Mouse (Mus musculus): Measurements from ENCODE around the gene Card11. TPM values are rescaled to one million over a fixed set of nuclear protein-coding genes. Genes with fewer than 3 reads are reported as not detected.

The Card11 gene
- polyA plus RNA-seq, 1 experiment from 2014 or later = 0.46 TPM

GRCm38 (mm10) chr5:140999178-140999672 lies 1.2 kb downstream of the Card11 start:
- no peak overlapping the region for H3K4me3 ChIP-seq (ENCODE audit: low read depth, low read length)
- no peaks in the 10 kb centered on the region for H3K36me3 ChIP-seq (replicated peaks; ENCODE audit: insufficient read depth, low read length)
- peaks cover 5% of the 10 kb centered on the region for H3K4me1 ChIP-seq (ENCODE audit: insufficient read depth)
- no peak overlapping the region for H3K27ac ChIP-seq (ENCODE audit: low read depth)
- WGBS (ENCODE audit: insufficient replicate concordance) = 67% methylated on average over 7 of the region's 7 CpGs
- no peaks in the 10 kb centered on the region for H3K9me3 ChIP-seq (ENCODE audit: low read length)
- no peak overlapping the region for H3K4me2 ChIP-seq (ENCODE audit: low read depth, low read length)
- no peak overlapping the region for H3K9ac ChIP-seq (replicated peaks)
- TF ChIP-seq CTCF (IDR thresholded peaks at IDR 0.05; ENCODE audit: low read depth) = no peak
- no peak for TF ChIP-seq EP300 (IDR thresholded peaks at IDR 0.05; ENCODE audit: low read depth)
- no peak for ATAC-seq
- no peak for DNase-seq
- H3K27me3 ChIP-seq (ENCODE audit: insufficient read depth, low read length) = no peaks in the 10 kb centered on the region

DNA sequence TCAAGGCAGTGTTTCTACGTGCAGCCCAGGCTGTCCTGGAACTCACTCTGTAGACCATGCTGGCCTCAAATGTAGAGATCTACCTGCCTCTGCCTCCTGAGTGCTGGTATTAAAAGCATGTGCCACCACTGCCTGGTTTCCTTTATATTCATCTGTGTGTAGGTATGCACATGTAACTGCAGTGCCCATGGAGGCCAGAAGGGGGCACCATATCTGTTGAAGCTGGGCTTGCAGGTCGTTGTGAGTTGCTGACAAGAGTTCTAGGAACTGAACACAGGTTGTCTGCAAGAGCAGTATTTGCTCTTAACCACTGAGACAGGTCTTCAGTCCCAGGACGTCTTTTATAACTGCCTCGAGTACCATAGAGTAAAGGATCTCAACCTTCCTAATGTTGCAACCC lies 2.6 kb downstream of the Card11 start:
- H3K9me3 ChIP-seq (ENCODE audit: low read length) = no peaks in the 10 kb centered on the region
- peaks cover 5% of the 10 kb centered on the region for H3K4me1 ChIP-seq (ENCODE audit: insufficient read depth)
- DNase-seq (no peak), ATAC-seq (no peak)
- no peak overlapping the region for H3K4me3 ChIP-seq (ENCODE audit: low read depth, low read length)
- H3K27me3 ChIP-seq (ENCODE audit: insufficient read depth, low read length) = no peaks in the 10 kb centered on the region
- TF ChIP-seq CTCF (IDR thresholded peaks at IDR 0.05; ENCODE audit: low read depth) = peak; percentile 48
- no peak for TF ChIP-seq EP300 (IDR thresholded peaks at IDR 0.05; ENCODE audit: low read depth)
- H3K4me2 ChIP-seq (ENCODE audit: low read depth, low read length) = no peak overlapping the region
- no peak overlapping the region for H3K27ac ChIP-seq (ENCODE audit: low read depth)
- WGBS (ENCODE audit: insufficient replicate concordance) = 73% methylated on average over 4 of the region's 4 CpGs
- no peaks in the 10 kb centered on the region for H3K36me3 ChIP-seq (replicated peaks; ENCODE audit: insufficient read depth, low read length)
- no peak overlapping the region for H3K9ac ChIP-seq (replicated peaks)

- no peak overlapping the region for H3K4me3 ChIP-seq (ENCODE audit: low read depth, low read length)
These were observed 8.0 kb downstream of the Card11 start for GRCm38 (mm10) chr5:140992093-140993070.

GRCm38 (mm10) chr5:140985311-140986050 lies 14.9 kb downstream of the Card11 start:
- no peaks in the 10 kb centered on the region for H3K4me1 ChIP-seq (ENCODE audit: insufficient read depth)
- no peak overlapping the region for H3K27ac ChIP-seq (ENCODE audit: low read depth)
- H3K36me3 ChIP-seq (replicated peaks; ENCODE audit: insufficient read depth, low read length) = no peaks in the 10 kb centered on the region
- TF ChIP-seq CTCF (IDR thresholded peaks at IDR 0.05; ENCODE audit: low read depth) = no peak
- no peak for TF ChIP-seq EP300 (IDR thresholded peaks at IDR 0.05; ENCODE audit: low read depth)
- no peaks in the 10 kb centered on the region for H3K27me3 ChIP-seq (ENCODE audit: insufficient read depth, low read length)
- 81% methylated on average over 9 of the region's 9 CpGs for WGBS (ENCODE audit: insufficient replicate concordance)
- H3K4me2 ChIP-seq (ENCODE audit: low read depth, low read length) = no peak overlapping the region
- DNase-seq (no peak), ATAC-seq (no peak)
- no peak overlapping the region for H3K9ac ChIP-seq (replicated peaks)
- H3K9me3 ChIP-seq (ENCODE audit: low read length) = no peaks in the 10 kb centered on the region
- H3K4me3 ChIP-seq (ENCODE audit: low read depth, low read length) = no peak overlapping the region

More at GRCm38 (mm10) chr5:140992093-140993070, 8.0 kb downstream of the Card11 start:
- Histone ChIP-seq H3K9me3 (ENCODE audit: low read length) (no peaks in the 10 kb centered on the region), H3K9ac (replicated peaks) (no peak overlapping the region), H3K36me3 (replicated peaks; ENCODE audit: insufficient read depth, low read length) (no peaks in the 10 kb centered on the region), H3K27me3 (ENCODE audit: insufficient read depth, low read length) (no peaks in the 10 kb centered on the region), H3K4me2 (ENCODE audit: low read depth, low read length) (no peak overlapping the region), H3K27ac (ENCODE audit: low read depth) (no peak overlapping the region), H3K4me1 (ENCODE audit: insufficient read depth) (no peaks in the 10 kb centered on the region)
- ATAC-seq (no peak), DNase-seq (no peak)
- 50% methylated on average over 11 of the region's 11 CpGs for WGBS (ENCODE audit: insufficient replicate concordance)
- TF ChIP-seq EP300 (IDR thresholded peaks at IDR 0.05; ENCODE audit: low read depth) = no peak
- TF ChIP-seq CTCF (IDR thresholded peaks at IDR 0.05; ENCODE audit: low read depth) = 0 out of 2 replicates have a peak, but pooled peaks have one; percentile 7

DNA sequence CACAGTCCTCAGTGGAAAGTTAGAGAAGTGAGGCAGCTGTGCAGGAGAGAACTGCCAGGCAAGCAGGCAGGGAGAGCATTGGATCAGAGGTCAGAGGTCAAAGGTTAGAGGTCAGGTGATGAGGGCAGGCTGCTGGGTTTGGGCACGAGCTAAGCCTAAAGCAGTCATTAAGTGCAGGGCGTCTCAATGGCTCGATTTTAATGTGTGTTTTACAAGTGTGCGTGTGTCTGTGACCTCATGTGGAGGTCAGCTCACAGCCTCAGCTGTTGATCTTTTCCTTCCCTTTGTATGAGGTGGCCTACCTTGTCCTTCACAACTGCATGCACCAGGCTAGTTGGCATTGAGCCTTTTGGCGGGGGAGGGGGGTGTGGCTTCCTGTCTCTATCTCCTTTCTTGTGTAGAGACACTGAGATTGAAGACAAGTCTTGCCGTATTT lies 19.0 kb downstream of the Card11 start:
- no peak for TF ChIP-seq CTCF (IDR thresholded peaks at IDR 0.05; ENCODE audit: low read depth)
- TF ChIP-seq EP300 (IDR thresholded peaks at IDR 0.05; ENCODE audit: low read depth) = no peak
- Histone ChIP-seq H3K36me3 (replicated peaks; ENCODE audit: insufficient read depth, low read length) (no peaks in the 10 kb centered on the region), H3K27ac (ENCODE audit: low read depth) (no peak overlapping the region), H3K27me3 (ENCODE audit: insufficient read depth, low read length) (no peaks in the 10 kb centered on the region), H3K4me2 (ENCODE audit: low read depth, low read length) (no peak overlapping the region), H3K4me1 (ENCODE audit: insufficient read depth) (no peaks in the 10 kb centered on the region), H3K4me3 (ENCODE audit: low read depth, low read length) (no peak overlapping the region), H3K9me3 (ENCODE audit: low read length) (no peaks in the 10 kb centered on the region), H3K9ac (replicated peaks) (no peak overlapping the region)
- 40% methylated on average over 6 of the region's 6 CpGs for WGBS (ENCODE audit: insufficient replicate concordance)
- DNase-seq = no peak
- ATAC-seq = no peak

GRCm38 (mm10) chr5:140980783-140981182 lies 19.6 kb downstream of the Card11 start:
- no peaks in the 10 kb centered on the region for H3K4me1 ChIP-seq (ENCODE audit: insufficient read depth)
- no peaks in the 10 kb centered on the region for H3K9me3 ChIP-seq (ENCODE audit: low read length)
- WGBS (ENCODE audit: insufficient replicate concordance) = 65% methylated on average over 5 of the region's 5 CpGs
- TF ChIP-seq EP300 (IDR thresholded peaks at IDR 0.05; ENCODE audit: low read depth) (no peak), CTCF (IDR thresholded peaks at IDR 0.05; ENCODE audit: low read depth) (no peak)
- H3K36me3 ChIP-seq (replicated peaks; ENCODE audit: insufficient read depth, low read length) = no peaks in the 10 kb centered on the region
- no peak for DNase-seq
- H3K9ac ChIP-seq (replicated peaks) = no peak overlapping the region
- no peak for ATAC-seq
- H3K4me2 ChIP-seq (ENCODE audit: low read depth, low read length) = no peak overlapping the region
- H3K27ac ChIP-seq (ENCODE audit: low read depth) = no peak overlapping the region
- no peaks in the 10 kb centered on the region for H3K27me3 ChIP-seq (ENCODE audit: insufficient read depth, low read length)
- H3K4me3 ChIP-seq (ENCODE audit: low read depth, low read length) = no peak overlapping the region
